Mouse (Mus musculus): ENCODE results near the gene Cenpx. TPM values are rescaled to one million over a fixed set of nuclear protein-coding genes. Genes with fewer than 3 reads are reported as not detected.
"Not testable (repeated sequence)": the region's sequence is repeated elsewhere in the genome, so short reads cannot be mapped to it uniquely, and the experiment has no call there.

The Cenpx gene
- polyA plus RNA-seq, 1 experiment from 2014 or later: 163 TPM

GRCm38 (mm10) chr11:120686650-120687272 lies 26.8 kb downstream of the Cenpx start:
- 73% methylated on average over 20 of the region's 20 CpGs for WGBS
- ATAC-seq: no peak; the same call in 1 of the 2 replicates
- Histone ChIP-seq H3K9ac (no peak overlapping the region), H3K27ac (no peak overlapping the region), H3K4me1 (replicated peaks) (no peaks in the 10 kb centered on the region), H3K4me2 (replicated peaks) (no peak overlapping the region), H3K9me3 (no peaks in the 10 kb centered on the region), H3K36me3 (peaks cover 15% of the 10 kb centered on the region; the same call in 1 of the 2 replicates), H3K4me3 (replicated peaks) (no peak overlapping the region), H3K27me3 (replicated peaks) (no peaks in the 10 kb centered on the region)

- no peak overlapping the region for H3K4me2 ChIP-seq (replicated peaks)
- 78% methylated on average over 2 of the region's 2 CpGs for WGBS
- no peaks in the 10 kb centered on the region for H3K9me3 ChIP-seq
- H3K4me1 ChIP-seq (replicated peaks): no peaks in the 10 kb centered on the region
- peaks cover 19% of the 10 kb centered on the region; the same call in 1 of the 2 replicates for H3K36me3 ChIP-seq
- no peak overlapping the region for H3K9ac ChIP-seq
- H3K27ac ChIP-seq: no peak overlapping the region
- no peaks in the 10 kb centered on the region for H3K27me3 ChIP-seq (replicated peaks)
- ATAC-seq: no peak
- no peak overlapping the region for H3K4me3 ChIP-seq (replicated peaks)
Observed at GRCm38 (mm10) chr11:120684660-120685059, 28.9 kb downstream of the Cenpx start.

- WGBS: 81% methylated on average over 2 of the region's 2 CpGs
- Histone ChIP-seq H3K4me1 (replicated peaks) (no peaks in the 10 kb centered on the region), H3K27ac (no peak overlapping the region), H3K36me3 (peaks cover 15% of the 10 kb centered on the region; the same call in 1 of the 2 replicates), H3K27me3 (replicated peaks) (no peaks in the 10 kb centered on the region), H3K4me3 (replicated peaks) (no peak overlapping the region), H3K4me2 (replicated peaks) (no peak overlapping the region), H3K9ac (no peak overlapping the region), H3K9me3 (no peaks in the 10 kb centered on the region)
- no peak for ATAC-seq
Observed at GRCm38 (mm10) chr11:120684086-120684485, 29.5 kb downstream of the Cenpx start.

DNA sequence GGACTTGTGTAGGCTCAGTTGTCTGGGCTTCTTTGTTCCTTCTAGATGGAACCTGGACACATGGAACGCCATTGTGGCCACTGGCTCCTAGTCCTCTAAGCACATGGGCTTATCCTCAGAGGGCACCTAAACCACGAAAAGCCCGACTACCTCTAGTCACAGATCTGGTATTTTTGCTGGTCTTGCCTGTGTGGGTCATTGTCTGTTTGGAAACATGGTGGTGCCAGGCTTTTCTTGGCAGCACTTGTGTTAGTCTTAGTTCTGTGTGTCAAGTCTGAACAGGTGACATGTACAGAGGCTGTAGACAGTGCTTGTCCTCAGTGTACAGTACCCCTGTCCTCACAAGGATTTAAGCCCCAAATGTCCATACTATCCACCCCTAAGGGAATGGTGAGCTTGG lies 30.0 kb downstream of the Cenpx start:
- 89% methylated on average over 3 of the region's 3 CpGs for WGBS

GRCm38 (mm10) chr11:120682683-120683082 lies 30.9 kb downstream of the Cenpx start:
- H3K27ac ChIP-seq: no peak overlapping the region
- no peak for ATAC-seq
- no peaks in the 10 kb centered on the region for H3K4me1 ChIP-seq (replicated peaks)
- no peak overlapping the region for H3K4me2 ChIP-seq (replicated peaks)
- 94% methylated on average over 5 of the region's 5 CpGs for WGBS
- H3K27me3 ChIP-seq (replicated peaks): no peaks in the 10 kb centered on the region
- no peak overlapping the region for H3K4me3 ChIP-seq (replicated peaks)
- H3K9ac ChIP-seq: no peak overlapping the region
- peaks cover 20% of the 10 kb centered on the region; the same call in 1 of the 2 replicates for H3K36me3 ChIP-seq
- no peaks in the 10 kb centered on the region for H3K9me3 ChIP-seq

More for the DNA sequence above, 30.0 kb downstream of the Cenpx start:
- no peak overlapping the region for H3K4me3 ChIP-seq (replicated peaks)
- no peak for ATAC-seq
- no peak overlapping the region for H3K27ac ChIP-seq
- H3K9ac ChIP-seq: no peak overlapping the region
- H3K4me1 ChIP-seq (replicated peaks): no peaks in the 10 kb centered on the region
- no peaks in the 10 kb centered on the region for H3K27me3 ChIP-seq (replicated peaks)
- no peaks in the 10 kb centered on the region for H3K9me3 ChIP-seq
- peaks cover 13% of the 10 kb centered on the region; the same call in 1 of the 2 replicates for H3K36me3 ChIP-seq
- no peak overlapping the region for H3K4me2 ChIP-seq (replicated peaks)

DNA sequence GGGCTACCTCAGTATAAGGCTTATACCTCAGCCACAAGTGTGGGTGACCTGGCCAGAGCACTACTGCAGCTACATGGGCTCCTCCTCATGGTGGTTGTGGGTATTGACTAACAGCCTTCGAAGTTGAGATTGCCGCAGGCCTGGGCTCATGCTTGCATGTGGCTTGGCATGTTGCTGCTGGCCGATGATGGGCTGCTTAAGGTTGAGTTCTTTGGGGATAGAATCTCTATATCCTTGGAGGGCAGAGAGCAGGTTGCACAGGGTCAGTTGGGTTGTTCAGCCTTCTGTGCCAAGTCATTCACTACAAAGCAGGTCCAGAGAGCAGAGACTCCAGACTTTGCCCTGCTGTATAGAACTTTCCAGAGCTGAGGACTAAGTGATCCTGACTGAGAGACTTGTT lies 33.6 kb downstream of the Cenpx start:
- Histone ChIP-seq H3K9me3 (no peaks in the 10 kb centered on the region), H3K4me1 (replicated peaks) (0 out of 2 replicates have a peak, but pooled peaks cover 3% of the 10 kb centered on the region), H3K4me3 (replicated peaks) (no peak overlapping the region), H3K36me3 (peaks cover 13% of the 10 kb centered on the region; the same call in 1 of the 2 replicates), H3K4me2 (replicated peaks) (no peak overlapping the region), H3K27ac (no peak overlapping the region), H3K9ac (no peak overlapping the region), H3K27me3 (replicated peaks) (no peaks in the 10 kb centered on the region)
- 78% methylated on average over 3 of the region's 3 CpGs for WGBS
- ATAC-seq: no peak; the same call in 1 of the 2 replicates

DNA sequence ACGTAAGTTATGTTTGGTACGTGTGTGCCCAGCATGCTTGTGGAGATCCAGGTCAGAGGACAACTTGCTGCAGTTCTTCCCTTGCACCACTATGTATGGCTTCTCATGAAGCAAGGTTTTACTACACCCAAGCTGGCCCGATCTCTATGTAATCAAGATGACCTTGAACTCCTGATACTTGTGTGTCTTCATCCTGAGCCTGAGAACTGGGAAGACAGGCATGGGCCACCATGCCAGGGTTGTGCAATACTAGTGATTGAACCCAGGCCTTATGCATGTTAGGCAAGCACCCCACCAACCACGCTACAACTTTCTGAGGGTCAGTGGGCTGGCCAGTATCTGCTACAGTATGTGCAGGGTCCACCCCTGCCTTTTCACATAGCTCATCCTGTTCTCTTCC lies 36.6 kb downstream of the Cenpx start:
- no peak overlapping the region for H3K4me3 ChIP-seq (replicated peaks)
- no peak overlapping the region for H3K4me2 ChIP-seq (replicated peaks)
- no peaks in the 10 kb centered on the region for H3K27me3 ChIP-seq (replicated peaks)
- no peaks in the 10 kb centered on the region for H3K9me3 ChIP-seq
- no peak overlapping the region for H3K27ac ChIP-seq
- no peak for ATAC-seq
- H3K9ac ChIP-seq: no peak overlapping the region
- H3K36me3 ChIP-seq: peaks cover 13% of the 10 kb centered on the region; the same call in 1 of the 2 replicates
- H3K4me1 ChIP-seq (replicated peaks): peaks cover 8% of the 10 kb centered on the region; the same call in 1 of the 2 replicates
- 85% methylated on average over 4 of the region's 4 CpGs for WGBS

- not testable (repeated sequence) for H3K27me3 ChIP-seq (replicated peaks); H3K4me1 ChIP-seq (replicated peaks); H3K27ac ChIP-seq; H3K9me3 ChIP-seq; H3K9ac ChIP-seq; H3K4me3 ChIP-seq (replicated peaks); H3K4me2 ChIP-seq (replicated peaks); ATAC-seq
- H3K36me3 ChIP-seq: peaks cover 12% of the 10 kb centered on the region; the same call in 1 of the 2 replicates
- WGBS: 79% methylated on average over 5 of the region's 5 CpGs
Observed at GRCm38 (mm10) chr11:120675875-120676274, 37.7 kb downstream of the Cenpx start.

GRCm38 (mm10) chr11:120673594-120674122 lies 39.9 kb downstream of the Cenpx start:
- ATAC-seq: peak; percentile 24
- peak overlapping the region; percentile 66 for H3K9ac ChIP-seq
- WGBS: 31% methylated on average over 12 of the region's 12 CpGs
- peak overlapping the region; percentile 81 for H3K27ac ChIP-seq
- no peaks in the 10 kb centered on the region for H3K27me3 ChIP-seq (replicated peaks)
- peaks cover 8% of the 10 kb centered on the region; the same call in 1 of the 2 replicates for H3K4me1 ChIP-seq (replicated peaks)
- peak overlapping the region; percentile 67 for H3K4me2 ChIP-seq (replicated peaks)
- H3K36me3 ChIP-seq: peaks cover 8% of the 10 kb centered on the region; the same call in 1 of the 2 replicates
- peak overlapping the region; percentile 66 for H3K4me3 ChIP-seq (replicated peaks)
- no peaks in the 10 kb centered on the region for H3K9me3 ChIP-seq

GRCm38 (mm10) chr11:120672687-120673593 lies 40.6 kb downstream of the Cenpx start, which contains the start of gene Aspscr1:
Gene Aspscr1 (plus strand): TSS chr11:120672973.
- Histone ChIP-seq H3K4me3 (replicated peaks) (peak within 1 kb of the TSS; percentile 66), H3K4me1 (replicated peaks) (peaks cover 8% of the 10 kb centered on the region; the same call in 1 of the 2 replicates), H3K27ac (peak within 1 kb of the TSS; percentile 81), H3K4me2 (replicated peaks) (peak within 1 kb of the TSS; percentile 67), H3K27me3 (replicated peaks) (no peaks in the 10 kb centered on the region), H3K9ac (peak within 1 kb of the TSS; percentile 66), H3K36me3 (peaks cover under 1% of the 10 kb centered on the region; the same call in 1 of the 2 replicates), H3K9me3 (no peaks in the 10 kb centered on the region)
- under 1% methylated on average over 83 of the region's 83 CpGs for WGBS
- peak; percentile 99 for ATAC-seq

GRCm38 (mm10) chr11:120666617-120667016 lies 46.9 kb downstream of the Cenpx start:
- H3K27ac ChIP-seq: no peak overlapping the region
- H3K27me3 ChIP-seq (replicated peaks): peaks cover 27% of the 10 kb centered on the region
- no peak overlapping the region for H3K4me2 ChIP-seq (replicated peaks)
- no peaks in the 10 kb centered on the region for H3K9me3 ChIP-seq
- 10% methylated on average over 3 of the region's 3 CpGs for WGBS
- ATAC-seq: no peak
- H3K4me3 ChIP-seq (replicated peaks): no peak overlapping the region
- H3K9ac ChIP-seq: no peak overlapping the region
- no peaks in the 10 kb centered on the region for H3K36me3 ChIP-seq
- 0 out of 2 replicates have a peak, but pooled peaks cover 4% of the 10 kb centered on the region for H3K4me1 ChIP-seq (replicated peaks)

GRCm38 (mm10) chr11:120665406-120665805 lies 48.1 kb downstream of the Cenpx start:
- WGBS: 76% methylated on average over 3 of the region's 3 CpGs

More at GRCm38 (mm10) chr11:120665406-120665805, 48.1 kb downstream of the Cenpx start:
- Histone ChIP-seq H3K4me1 (replicated peaks) (peaks cover 15% of the 10 kb centered on the region), H3K4me2 (replicated peaks) (no peak overlapping the region), H3K9me3 (no peaks in the 10 kb centered on the region), H3K27ac (no peak overlapping the region), H3K27me3 (replicated peaks) (peaks cover 39% of the 10 kb centered on the region), H3K4me3 (replicated peaks) (no peak overlapping the region), H3K9ac (no peak overlapping the region), H3K36me3 (no peaks in the 10 kb centered on the region)
- peak; percentile 34; the same call in 1 of the 2 replicates for ATAC-seq
